Mouse (Mus musculus) heart, embryonic 10.5 days (tissue): ENCODE measurements around the gene Ppm1h. TPM values are rescaled to one million over a fixed set of nuclear protein-coding genes. Genes with fewer than 3 reads are reported as not detected.

ENCODE experiments used
- DNase-seq: peaks from one replicate; pipeline ENCODE4 v3.0.0-alpha.2; 2017; ENCODE audit warnings: low spot score
- H3K27ac ChIP-seq: fragments of 300-500 bp; sonication (generic); 2 replicates; pipeline ENCODE4 v1.5.1; 2016; ENCODE audit warnings: mild to moderate bottlenecking
- H3K27me3 ChIP-seq: fragments of 300-500 bp; sonication (generic); 2 replicates; pipeline ENCODE4 v1.6.1; 2016; ENCODE audit warnings: mild to moderate bottlenecking; ENCODE audit not compliant: poor library complexity, insufficient read depth, severe bottlenecking
- H3K36me3 ChIP-seq: fragments of 300-500 bp; sonication (generic); 2 replicates; pipeline ENCODE4 v1.6.1; 2016; ENCODE audit warnings: mild to moderate bottlenecking, moderate library complexity
- H3K4me1 ChIP-seq: fragments of 300-500 bp; sonication (generic); 2 replicates; pipeline ENCODE4 v1.6.1; 2016; ENCODE audit warnings: mild to moderate bottlenecking
- H3K4me3 ChIP-seq: fragments of 300-500 bp; sonication (generic); 2 replicates; pipeline ENCODE4 v1.5.1; 2016; ENCODE audit warnings: mild to moderate bottlenecking, moderate library complexity
- H3K9me3 ChIP-seq: fragments of 300-500 bp; sonication (generic); 2 replicates; pipeline ENCODE4 v1.6.1; 2016; ENCODE audit warnings: mild to moderate bottlenecking, moderate library complexity
- WGBS: fragments of 180-500 bp; shearing (Covaris S2); methylation state at CpG from one replicate; pipeline ENCODE4 v1.1.7; 2016; 5-methylcytosine and 5-hydroxymethylcytosine counted together
- polyA plus RNA-seq: library from polyadenylated mRNA; unstranded; fragments of >200 nt; fragmentation: Nextera tagmentation; extraction: Ambion mirVana; gene quantifications from 2 replicates; pipeline ENCODE4 v1.2.1, GENCODE M21; 2016

Ppm1h gene
- polyA plus RNA-seq, 1 experiment from 2014 or later = 2.3 TPM

DNA sequence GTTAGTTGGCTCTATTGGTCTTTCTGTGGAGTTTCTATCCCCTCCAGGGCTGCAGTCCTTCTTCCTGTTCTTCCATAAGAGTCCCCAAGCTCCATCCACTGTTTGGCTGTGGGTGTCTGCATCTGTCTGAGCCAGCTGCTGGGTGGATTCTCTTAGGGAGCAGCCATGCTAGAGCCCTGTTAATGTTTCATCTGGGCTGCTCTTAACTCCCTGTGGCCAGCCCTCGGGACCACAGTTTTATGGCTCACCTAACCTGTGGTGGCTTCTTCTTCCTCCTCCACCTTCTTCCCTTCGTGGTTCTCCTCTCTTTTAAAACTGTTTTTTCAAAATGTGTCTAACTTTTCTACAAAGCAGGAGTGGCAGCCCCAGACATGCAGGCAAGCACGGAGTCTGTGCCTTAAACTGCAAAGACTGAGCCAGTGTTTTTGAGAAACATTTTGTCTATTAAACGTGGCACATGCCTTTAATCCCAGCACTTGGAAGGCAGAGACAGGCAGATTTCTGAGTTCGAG is 5.3 kb downstream of the Ppm1h start:
- DNase-seq = no peak
- Histone ChIP-seq H3K36me3 (no peaks in the 10 kb centered on the region), H3K4me3 (no peak overlapping the region), H3K27ac (no peak overlapping the region), H3K4me1 (peaks cover 16% of the 10 kb centered on the region; the same call in 1 of the 2 replicates), H3K27me3 (peaks cover 16% of the 10 kb centered on the region), H3K9me3 (no peaks in the 10 kb centered on the region)
- 65% methylated on average over 5 of the region's 5 CpGs for WGBS

DNA sequence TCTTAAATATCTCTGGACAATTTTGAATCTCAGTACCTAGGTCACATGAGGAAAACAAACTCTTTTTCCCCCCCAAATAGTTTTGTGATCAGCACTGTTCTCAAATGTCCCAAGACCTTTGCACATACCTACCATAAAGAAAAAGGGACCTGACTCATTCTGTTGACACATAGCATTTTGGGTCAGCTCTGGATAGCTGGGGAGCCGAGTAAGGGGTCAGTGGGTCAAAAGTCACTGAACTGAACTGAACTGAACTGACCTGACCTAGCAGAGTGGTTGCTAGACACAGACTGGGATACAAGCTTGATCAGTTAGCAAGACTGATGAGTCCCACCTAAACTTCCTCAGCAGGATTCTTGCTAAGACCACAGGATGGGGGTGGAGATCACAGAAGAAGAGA is 6.7 kb downstream of the Ppm1h start:
- Histone ChIP-seq H3K27ac (no peak overlapping the region), H3K4me1 (0 out of 2 replicates have a peak, but pooled peaks cover 4% of the 10 kb centered on the region), H3K36me3 (no peaks in the 10 kb centered on the region), H3K27me3 (peaks cover 13% of the 10 kb centered on the region), H3K4me3 (no peak overlapping the region), H3K9me3 (no peaks in the 10 kb centered on the region)
- no peak for DNase-seq
- 65% methylated on average over 1 of the region's 1 CpGs for WGBS

DNA sequence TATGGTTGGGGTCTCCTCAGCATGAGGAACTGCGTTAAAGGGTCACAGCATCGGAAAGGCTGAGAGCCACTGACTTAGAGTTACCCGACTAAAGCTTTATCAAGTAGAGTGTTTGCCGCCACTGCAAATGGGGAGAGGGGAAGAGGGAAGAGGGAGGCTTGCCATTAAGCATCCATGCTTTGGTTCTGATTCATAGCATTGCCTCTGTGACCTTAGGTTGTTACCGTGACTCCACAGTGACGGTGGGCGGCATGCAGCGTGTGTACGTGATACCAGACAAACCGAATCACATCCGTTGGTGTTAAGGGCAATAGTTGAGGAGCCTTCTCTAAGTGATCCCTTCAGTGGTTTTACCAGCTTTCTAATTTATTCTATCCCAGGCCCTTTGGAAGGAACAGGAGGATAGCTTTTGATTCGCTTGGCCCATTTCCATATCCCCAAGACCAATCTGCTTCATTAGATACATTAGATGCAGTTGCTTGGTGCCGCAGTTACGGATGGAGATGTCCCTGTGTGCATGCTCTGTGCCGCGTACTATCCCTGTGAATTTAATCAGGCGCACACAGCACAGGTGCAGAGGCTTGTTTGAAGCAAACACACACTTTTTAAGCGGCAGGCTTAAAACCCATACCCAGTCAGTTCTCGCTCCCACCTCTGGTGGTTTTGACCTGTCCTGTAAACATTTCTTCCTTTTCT is 7.4 kb downstream of the Ppm1h start:
- 88% methylated on average over 19 of the region's 19 CpGs for WGBS
- Histone ChIP-seq H3K27me3 (peaks cover 7% of the 10 kb centered on the region), H3K9me3 (no peaks in the 10 kb centered on the region), H3K27ac (no peak overlapping the region), H3K4me3 (no peak overlapping the region), H3K4me1 (no peaks in the 10 kb centered on the region), H3K36me3 (no peaks in the 10 kb centered on the region)
- no peak for DNase-seq

DNA sequence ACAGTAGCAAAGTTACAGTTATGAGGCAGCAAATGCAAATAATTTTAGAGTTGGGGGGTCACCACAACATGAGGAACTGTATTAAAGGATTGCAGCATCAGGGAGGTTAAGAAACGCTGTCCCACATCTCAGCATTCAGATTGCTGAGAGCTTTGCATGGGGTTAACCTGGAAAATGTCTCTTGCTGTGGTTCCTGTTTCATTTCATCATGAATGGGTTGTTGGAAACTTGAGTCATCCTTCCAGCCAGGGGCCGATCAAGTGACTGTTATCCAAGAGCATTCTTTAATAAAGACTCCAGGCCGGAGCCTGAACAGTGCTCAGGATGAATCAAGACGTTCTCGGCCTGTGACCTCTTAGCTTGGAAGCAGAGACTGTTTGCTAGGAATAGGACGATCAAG is 12.1 kb downstream of the Ppm1h start:
- Histone ChIP-seq H3K36me3 (no peaks in the 10 kb centered on the region), H3K9me3 (no peaks in the 10 kb centered on the region), H3K27ac (no peak overlapping the region), H3K4me1 (0 out of 2 replicates have a peak, but pooled peaks cover 4% of the 10 kb centered on the region), H3K4me3 (no peak overlapping the region), H3K27me3 (no peaks in the 10 kb centered on the region)
- no peak for DNase-seq
- WGBS = 78% methylated on average over 6 of the region's 6 CpGs

DNA sequence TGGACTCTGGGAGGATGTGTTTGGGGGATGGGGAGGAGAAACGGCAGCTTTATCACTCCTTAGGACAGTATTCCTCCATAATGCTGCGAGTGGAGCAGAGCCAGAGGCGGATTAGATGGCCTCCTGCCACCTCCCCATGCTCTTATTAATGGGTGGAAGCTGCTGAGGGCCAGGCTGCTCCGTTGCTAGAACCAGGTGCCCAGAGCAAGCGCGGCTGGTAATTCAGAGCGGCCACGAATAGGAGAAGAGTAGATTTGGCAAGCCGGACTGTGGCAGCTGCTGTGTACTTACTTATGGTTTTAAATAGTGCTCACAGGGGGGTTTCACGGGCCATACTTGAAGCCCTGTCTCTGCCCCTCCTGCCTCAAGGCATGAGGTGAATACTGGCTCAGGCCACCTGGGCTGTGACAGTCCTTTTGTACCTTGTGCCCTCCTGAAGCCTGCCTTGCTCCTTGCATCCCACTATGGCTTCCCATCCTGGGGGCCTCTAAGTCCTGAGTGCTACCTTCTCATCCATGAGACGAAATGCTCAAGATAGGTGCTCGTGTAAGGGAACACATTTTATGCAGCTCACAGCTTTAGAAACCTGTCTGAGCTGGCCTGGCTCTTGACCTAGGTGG is 14.7 kb downstream of the Ppm1h start:
- Histone ChIP-seq H3K36me3 (no peaks in the 10 kb centered on the region), H3K4me1 (0 out of 2 replicates have a peak, but pooled peaks cover 4% of the 10 kb centered on the region), H3K27ac (no peak overlapping the region), H3K4me3 (no peak overlapping the region), H3K27me3 (no peaks in the 10 kb centered on the region), H3K9me3 (no peaks in the 10 kb centered on the region)
- DNase-seq = no peak
- 68% methylated on average over 12 of the region's 12 CpGs for WGBS

DNA sequence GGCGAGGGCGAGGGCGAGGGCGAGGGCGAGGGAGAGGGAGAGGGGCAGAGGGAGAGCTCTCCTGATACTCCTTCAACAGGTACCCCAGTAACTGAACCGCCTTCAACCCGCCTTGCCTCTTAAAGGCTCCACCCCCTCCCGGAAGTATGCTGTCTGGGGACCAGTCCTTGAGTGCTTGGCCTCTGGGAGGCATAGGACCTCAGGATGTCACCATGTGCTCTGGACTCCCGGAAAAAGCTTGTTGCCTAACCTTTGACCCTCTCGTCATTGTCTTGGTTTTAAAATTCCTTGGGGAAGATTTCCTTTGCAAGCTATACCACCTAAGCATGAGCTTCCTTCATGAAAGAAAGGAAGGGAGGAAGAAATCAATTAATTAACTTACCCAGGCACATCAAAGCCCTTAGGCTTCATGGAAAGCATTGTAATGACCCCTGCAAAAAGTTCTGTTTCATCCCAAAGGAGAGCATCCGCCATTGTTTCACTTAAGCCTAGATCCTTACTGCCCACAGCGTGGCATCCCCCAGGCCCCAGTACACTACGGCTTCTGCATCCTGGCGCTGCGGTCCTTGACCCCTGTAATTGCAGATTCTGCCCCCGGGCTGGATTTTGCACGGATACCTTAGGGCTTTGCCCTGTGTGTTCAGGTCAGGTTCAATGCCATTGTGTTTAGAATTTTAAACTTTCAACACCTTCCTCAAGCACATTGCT is 15.5 kb downstream of the Ppm1h start:
- Histone ChIP-seq H3K4me1 (0 out of 2 replicates have a peak, but pooled peaks cover 4% of the 10 kb centered on the region), H3K36me3 (no peaks in the 10 kb centered on the region), H3K27me3 (no peaks in the 10 kb centered on the region), H3K27ac (no peak overlapping the region), H3K4me3 (no peak overlapping the region), H3K9me3 (no peaks in the 10 kb centered on the region)
- no peak for DNase-seq
- WGBS = 79% methylated on average over 17 of the region's 17 CpGs

DNA sequence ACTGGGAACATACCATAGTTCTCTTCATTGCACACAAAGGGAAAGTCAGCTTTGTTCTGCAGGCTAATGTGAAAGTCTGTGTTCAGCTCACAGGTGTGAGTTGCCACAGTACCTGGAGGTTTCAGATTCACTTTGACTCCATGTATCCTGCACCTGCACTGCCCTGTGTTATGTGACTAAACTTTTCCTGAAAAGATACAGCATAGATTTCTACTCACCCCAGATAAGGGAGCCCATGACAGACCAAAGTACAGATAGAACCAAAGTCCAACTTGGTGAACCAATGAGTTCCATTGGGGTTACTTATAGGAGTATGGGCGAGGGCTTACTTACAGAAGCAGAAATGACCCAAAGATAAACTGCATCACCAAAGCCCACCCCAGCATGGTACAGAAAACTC is 17.8 kb downstream of the Ppm1h start:
- 89% methylated on average over 1 of the region's 1 CpGs for WGBS
- DNase-seq = no peak
- no peaks in the 10 kb centered on the region for H3K27me3 ChIP-seq
- H3K4me3 ChIP-seq = no peak overlapping the region
- H3K36me3 ChIP-seq = no peaks in the 10 kb centered on the region
- 0 out of 2 replicates have a peak, but pooled peaks cover 4% of the 10 kb centered on the region for H3K4me1 ChIP-seq
- H3K9me3 ChIP-seq = no peaks in the 10 kb centered on the region
- no peak overlapping the region for H3K27ac ChIP-seq

GRCm38 (mm10) chr10:122698347-122698746 is 19.8 kb downstream of the Ppm1h start:
- WGBS = 81% methylated on average over 5 of the region's 5 CpGs
- H3K27ac ChIP-seq = no peak overlapping the region
- H3K4me1 ChIP-seq = 0 out of 2 replicates have a peak, but pooled peaks cover under 1% of the 10 kb centered on the region
- H3K9me3 ChIP-seq = no peaks in the 10 kb centered on the region
- H3K36me3 ChIP-seq = no peaks in the 10 kb centered on the region
- H3K27me3 ChIP-seq = no peaks in the 10 kb centered on the region
- no peak for DNase-seq
- H3K4me3 ChIP-seq = no peak overlapping the region

- Histone ChIP-seq H3K9me3 (no peaks in the 10 kb centered on the region), H3K4me1 (no peaks in the 10 kb centered on the region), H3K27ac (no peak overlapping the region), H3K27me3 (no peaks in the 10 kb centered on the region), H3K36me3 (no peaks in the 10 kb centered on the region), H3K4me3 (no peak overlapping the region)
- WGBS = 81% methylated on average over 5 of the region's 5 CpGs
- DNase-seq = no peak
Observed at GRCm38 (mm10) chr10:122704901-122705300, 26.3 kb downstream of the Ppm1h start.

DNA sequence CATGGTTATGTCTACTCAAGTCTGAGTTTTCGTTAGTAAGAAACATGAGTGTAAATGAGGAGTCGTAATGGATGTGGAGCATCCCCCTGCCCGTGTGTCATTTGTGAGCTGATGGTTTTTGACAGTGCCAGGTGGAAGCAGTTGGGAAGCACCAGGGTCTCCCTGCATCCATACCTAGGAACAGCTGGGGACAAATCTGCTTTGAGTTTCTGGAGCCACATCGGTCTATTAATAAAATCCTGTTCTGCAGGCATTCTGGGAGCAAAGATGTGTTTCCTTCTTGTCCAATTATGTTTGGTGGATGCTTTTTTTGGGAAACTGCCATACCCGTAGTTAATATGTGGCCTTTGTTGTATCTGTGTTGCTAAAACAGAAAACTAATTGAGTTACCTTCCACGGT is 26.9 kb downstream of the Ppm1h start:
- no peak for DNase-seq
- no peak overlapping the region for H3K27ac ChIP-seq
- 87% methylated on average over 6 of the region's 6 CpGs for WGBS

DNA sequence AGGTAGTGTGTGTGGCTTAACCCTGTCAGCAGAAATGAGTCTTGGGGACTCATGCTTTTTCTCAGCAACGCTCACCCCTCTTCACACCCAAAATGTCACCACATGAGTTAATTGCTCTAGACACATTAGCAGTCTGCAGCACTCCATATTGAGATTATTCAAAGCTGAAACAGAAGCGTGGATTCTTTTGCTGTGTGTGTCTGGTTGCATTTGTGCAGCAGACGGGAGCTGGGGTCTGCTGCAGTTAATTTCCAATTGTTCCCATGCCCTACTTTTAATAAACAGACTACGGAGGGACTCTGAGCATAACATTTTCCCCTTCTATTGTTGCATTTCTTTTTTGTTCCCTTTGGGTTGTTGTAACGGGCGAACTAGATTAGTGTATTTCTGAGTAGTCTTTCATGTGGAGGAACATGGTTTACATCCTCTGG is 32.8 kb downstream of the Ppm1h start:
- Histone ChIP-seq H3K27ac (no peak overlapping the region), H3K36me3 (no peaks in the 10 kb centered on the region), H3K4me1 (peaks cover 2% of the 10 kb centered on the region; the same call in 1 of the 2 replicates), H3K9me3 (no peaks in the 10 kb centered on the region), H3K27me3 (no peaks in the 10 kb centered on the region), H3K4me3 (no peak overlapping the region)
- 84% methylated on average over 6 of the region's 6 CpGs for WGBS
- DNase-seq = no peak

More for the DNA sequence above, 26.9 kb downstream of the Ppm1h start:
- no peak overlapping the region for H3K4me3 ChIP-seq
- H3K4me1 ChIP-seq = no peaks in the 10 kb centered on the region
- no peaks in the 10 kb centered on the region for H3K36me3 ChIP-seq
- H3K27me3 ChIP-seq = no peaks in the 10 kb centered on the region
- no peaks in the 10 kb centered on the region for H3K9me3 ChIP-seq

DNA sequence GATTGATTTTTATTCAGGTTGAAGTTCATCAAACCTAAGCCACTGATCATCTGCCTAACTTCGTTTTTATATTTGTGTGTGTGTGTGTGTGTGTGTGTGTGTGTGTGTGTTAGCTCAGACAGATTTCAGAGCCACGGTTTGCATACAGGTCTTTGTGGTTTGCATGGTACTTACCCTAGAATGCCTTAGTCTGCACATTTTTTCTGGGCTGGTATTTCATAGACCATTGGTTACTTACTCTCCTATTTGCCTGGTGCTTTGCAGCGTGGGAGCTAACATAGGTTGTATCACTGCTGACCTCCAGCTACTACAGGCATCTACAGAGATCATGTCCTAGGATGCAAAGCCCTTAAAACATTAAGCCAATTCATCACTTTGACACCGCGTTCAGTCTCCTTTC is 33.7 kb downstream of the Ppm1h start:
- H3K4me3 ChIP-seq = no peak overlapping the region

GRCm38 (mm10) chr10:122715856-122716255 is 37.3 kb downstream of the Ppm1h start:
- WGBS = 82% methylated on average over 12 of the region's 12 CpGs
- Histone ChIP-seq H3K27ac (no peak overlapping the region), H3K27me3 (no peaks in the 10 kb centered on the region), H3K4me1 (peaks cover 21% of the 10 kb centered on the region), H3K36me3 (no peaks in the 10 kb centered on the region), H3K4me3 (no peak overlapping the region), H3K9me3 (no peaks in the 10 kb centered on the region)
- no peak for DNase-seq

More for the DNA sequence above, 33.7 kb downstream of the Ppm1h start:
- Histone ChIP-seq H3K4me1 (peaks cover 10% of the 10 kb centered on the region; the same call in 1 of the 2 replicates), H3K36me3 (no peaks in the 10 kb centered on the region), H3K9me3 (no peaks in the 10 kb centered on the region), H3K27ac (no peak overlapping the region), H3K27me3 (no peaks in the 10 kb centered on the region)
- DNase-seq = no peak
- WGBS = 79% methylated on average over 5 of the region's 5 CpGs
